Mouse (Mus musculus): ENCODE measurements around the gene Phc2.

DNA sequence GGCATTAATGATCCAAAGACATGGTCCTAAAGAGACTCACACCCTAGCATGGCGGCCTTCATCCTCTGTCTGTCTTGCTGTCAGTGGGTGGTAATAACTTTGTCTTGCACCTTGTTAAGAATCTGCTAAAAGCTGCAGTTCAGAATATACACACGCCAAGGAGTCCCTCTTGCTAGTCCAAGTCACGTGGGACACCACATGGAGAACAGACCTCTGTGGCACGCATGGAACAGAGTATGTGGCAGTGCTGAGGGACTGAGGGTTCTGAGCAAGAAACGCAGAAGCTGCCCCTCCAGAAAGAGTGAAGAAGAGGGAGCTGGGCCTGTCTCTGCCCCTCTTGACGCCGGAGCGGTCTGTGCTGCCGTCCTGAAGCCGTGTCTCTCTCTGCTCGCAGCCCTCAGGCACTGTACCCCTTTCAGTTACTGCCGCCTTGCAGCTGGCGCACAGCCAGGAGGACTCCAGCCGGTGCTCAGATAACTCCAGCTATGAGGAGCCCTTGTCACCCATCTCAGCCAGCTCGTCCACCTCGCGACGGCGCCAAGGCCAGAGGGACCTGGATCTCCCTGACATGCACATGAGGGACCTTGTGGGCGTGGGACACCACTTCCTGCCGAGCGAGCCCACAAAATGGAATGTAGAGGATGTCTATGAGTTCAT lies 93.2 kb downstream of the Phc2 start:
- TF ChIP-seq CTCF (IDR thresholded peaks at IDR 0.05; ENCODE audit: extremely low read depth, insufficient read length, insufficient replicate concordance, low read depth, low read length) = no peak
- no peak for TF ChIP-seq POLR2A (IDR thresholded peaks at IDR 0.05; ENCODE audit: low read depth, low read length)

Measured in small intestine, adult 2 months (tissue).